Mouse (Mus musculus): ENCODE measurements around the gene Olfr459.

The Olfr459 gene

DNA sequence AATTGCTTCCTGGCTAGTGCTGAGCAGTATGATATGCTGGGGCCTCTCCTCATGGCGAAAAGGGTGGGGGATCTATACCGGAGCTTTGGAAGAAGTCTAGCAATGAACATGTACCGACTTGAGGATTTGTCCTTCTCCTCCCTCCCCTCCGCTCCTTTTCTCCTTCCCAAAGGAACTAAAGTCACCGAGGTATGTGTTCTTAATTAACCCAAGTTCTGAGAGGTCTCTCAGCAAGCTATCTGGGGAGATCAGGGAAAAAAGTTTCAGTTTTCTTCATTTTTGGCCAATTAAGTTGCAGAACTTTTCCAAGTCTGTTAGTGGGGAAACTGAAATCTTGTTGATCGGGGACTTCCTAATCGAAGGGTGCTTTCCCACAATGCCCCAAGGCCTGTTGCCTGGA lies at the start of gene Olfr459:
Olfr459 (minus strand) TSS at position 101 of the 400 bp plus-strand sequence.
- in situ Hi-C loops (cut with MboI, MseI), result no loop called here

DNA sequence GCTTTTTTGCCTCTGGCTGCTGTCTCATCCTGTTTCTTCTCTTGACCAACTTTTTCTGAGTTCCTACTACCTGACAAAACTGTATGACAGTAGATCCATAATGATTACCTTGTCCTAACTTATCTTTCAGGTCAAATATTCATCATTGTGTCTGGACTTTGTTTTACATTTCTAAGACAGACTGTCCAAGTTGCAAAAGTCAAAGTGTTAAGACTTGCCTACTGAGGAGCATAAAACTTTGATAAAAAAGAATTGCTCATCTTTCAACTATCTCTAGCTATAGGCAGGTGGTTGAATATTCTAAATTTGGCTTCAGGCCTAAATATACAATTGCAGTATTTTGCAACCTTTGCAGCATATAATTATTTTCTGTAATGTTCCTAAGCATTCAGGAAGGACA lies 49.1 kb upstream of the Olfr459 start:
- in situ Hi-C loops (cut with MboI, MseI), result no loop called here

DNA sequence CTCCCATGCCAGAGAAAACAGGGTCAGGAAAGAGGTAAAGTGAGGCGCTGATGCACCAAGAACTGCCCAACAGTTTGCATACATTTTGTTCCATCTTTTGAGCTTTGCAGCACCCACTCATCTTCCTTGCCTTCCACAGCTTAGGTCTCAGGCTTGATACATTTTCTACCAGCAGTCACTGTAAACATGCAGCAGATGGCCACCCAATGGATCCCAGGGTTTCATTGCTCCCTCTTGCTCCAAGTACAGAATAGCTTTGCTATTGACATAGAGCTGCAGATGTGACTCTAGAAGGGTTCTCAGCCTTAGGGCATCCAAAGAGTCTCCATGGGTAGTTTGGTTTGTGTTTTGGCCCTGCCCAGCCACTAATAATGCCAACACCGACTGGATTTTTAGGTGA lies 11.7 kb upstream of the Olfr459 start:
- in situ Hi-C loops (cut with MboI, MseI), result no loop called here

DNA sequence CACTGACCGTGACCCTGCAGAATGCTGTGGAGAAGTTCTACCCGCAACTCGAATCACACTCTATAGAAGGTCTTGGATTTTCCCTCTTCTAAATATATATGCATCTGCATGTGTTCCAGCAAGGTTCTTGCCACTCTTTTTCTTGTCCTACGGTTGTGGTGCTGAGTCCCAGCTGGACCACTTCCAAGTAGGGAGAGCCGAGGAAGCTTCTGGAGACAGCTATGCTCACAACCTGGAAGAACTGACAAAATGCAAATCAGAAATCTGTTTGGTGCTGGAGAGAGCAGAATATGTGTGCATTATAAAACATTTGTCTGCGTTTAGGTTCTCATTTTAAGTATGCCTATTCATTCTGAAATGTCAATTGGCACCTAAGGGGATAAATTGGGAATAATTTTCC lies 744 bp upstream of the Olfr459 start:
- in situ Hi-C loops (cut with MboI, MseI), result no loop called here

DNA sequence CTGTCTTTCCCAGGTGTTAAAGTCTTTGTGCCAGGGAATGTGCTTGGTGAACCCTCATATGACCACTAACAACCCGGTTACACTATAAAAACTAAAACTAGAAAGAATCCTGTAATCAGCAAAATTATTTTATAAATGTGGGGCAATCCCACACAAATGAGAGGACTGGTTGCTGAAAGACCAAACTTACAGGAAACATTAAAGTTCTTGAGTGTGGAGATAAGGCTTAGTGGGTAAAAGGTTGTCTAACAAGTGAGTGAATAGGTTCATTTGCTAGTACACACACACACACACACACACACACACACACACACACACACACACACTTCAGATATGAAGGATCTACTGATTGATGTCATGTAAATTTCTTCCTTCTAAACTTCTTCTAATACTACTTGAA lies 5.1 kb downstream of the Olfr459 start:
- in situ Hi-C loops (cut with MboI, MseI), result loop anchor here (10.0 kb wide), 1 partner anchor 825 kb away; the partner anchor contains the start of gene Tcaf3

DNA sequence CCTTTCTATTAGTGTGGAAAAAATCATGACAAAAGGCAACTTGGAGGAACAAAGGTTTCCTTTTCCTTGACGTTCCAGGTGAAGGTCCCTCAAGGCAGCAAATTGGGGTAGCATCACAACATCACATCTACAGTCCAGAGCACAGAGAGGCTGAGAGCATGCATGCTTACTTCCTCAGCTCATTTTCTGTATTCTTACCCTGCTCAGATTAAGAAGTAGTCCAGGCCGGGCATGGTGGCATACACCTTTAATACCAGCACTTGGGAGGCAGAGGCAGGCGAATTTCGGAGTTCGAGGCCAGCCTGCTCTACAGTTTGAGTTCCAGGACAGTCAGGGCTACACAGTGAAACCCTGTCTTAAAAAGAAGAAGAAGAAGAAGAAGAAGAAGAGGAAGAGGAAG lies 10.7 kb downstream of the Olfr459 start:
- in situ Hi-C loops (cut with MboI, MseI), result loop anchor here (10.0 kb wide), 1 partner anchor 830 kb away; the partner anchor contains the start of gene Tcaf3

DNA sequence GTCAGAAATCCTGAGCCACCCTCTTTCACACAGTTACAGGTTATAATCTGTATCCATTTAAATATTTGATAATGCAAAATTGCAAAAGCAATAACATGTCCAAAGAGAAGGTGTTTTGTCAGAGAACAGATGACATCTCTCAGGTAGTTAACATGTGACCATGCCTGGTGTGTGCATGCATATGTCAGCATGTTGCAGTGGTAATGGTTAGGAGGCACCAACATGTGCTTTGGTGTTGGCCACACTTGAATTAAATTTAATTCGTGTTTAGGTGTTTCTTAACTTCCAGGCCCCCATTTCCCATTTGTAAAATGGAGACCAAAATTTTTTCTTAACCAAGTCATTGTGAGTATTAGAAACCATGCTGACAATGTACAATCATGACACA lies 12.6 kb downstream of the Olfr459 start:
- in situ Hi-C loops (cut with MboI, MseI), result loop anchor here (10.0 kb wide), 1 partner anchor 832 kb away; the partner anchor contains the start of gene Tcaf3

DNA sequence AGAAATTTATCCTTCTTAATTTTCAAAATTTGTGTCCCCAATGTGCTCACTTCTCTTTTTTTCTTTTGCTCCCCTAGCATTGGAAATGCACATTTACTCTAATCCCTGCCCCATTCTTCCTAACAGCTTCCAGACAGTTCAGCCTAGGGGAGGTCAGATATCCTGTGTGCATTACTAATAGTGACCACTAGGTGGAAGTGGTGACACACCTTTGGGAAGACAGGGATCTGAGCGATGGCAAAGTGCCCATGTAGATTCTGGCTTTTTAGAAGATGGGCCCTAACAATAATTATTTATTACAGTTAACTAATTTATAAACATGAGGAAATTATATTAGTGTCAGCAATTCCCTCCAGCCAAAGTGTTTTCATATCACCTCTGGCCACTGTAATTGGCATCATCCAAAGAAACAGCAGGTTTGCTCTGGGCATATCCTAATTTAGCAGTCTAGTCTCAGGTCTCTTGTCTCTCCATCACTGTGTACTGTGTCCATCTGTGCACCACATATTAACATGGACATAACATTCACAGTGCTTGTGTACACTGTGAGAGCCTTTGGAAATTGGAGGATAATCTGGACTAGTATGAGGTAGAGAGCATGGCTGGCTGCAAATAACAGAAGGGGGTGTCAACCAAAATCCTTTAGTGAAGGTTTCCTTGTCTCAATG lies 13.1 kb downstream of the Olfr459 start:
- in situ Hi-C loops (cut with MboI, MseI), result loop anchor here (10.0 kb wide), 1 partner anchor 833 kb away; the partner anchor contains the start of gene Tcaf3

DNA sequence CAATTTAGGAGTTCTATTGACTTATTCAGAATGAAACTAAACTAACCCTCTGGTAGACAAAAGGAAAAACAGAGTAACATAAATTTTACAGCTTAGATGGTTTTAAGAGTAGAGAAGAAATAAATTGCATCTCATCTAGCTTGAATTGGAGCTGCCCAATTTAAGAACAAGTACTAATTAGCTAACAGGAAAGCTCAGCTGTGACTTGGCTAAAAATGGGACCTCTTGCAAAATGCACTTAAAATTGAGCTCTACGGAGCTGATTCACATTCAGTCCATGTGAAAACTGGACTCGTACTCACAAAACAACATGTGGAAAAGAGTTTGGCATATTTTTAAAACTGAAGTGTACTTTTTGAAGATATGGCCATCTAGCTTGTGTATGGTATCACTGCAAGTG lies 15.4 kb downstream of the Olfr459 start:
- in situ Hi-C loops (cut with MboI, MseI), result loop anchor here (10.0 kb wide), 2 partner anchors 475 to 835 kb away; partner anchors contain the start of gene Tcaf3

DNA sequence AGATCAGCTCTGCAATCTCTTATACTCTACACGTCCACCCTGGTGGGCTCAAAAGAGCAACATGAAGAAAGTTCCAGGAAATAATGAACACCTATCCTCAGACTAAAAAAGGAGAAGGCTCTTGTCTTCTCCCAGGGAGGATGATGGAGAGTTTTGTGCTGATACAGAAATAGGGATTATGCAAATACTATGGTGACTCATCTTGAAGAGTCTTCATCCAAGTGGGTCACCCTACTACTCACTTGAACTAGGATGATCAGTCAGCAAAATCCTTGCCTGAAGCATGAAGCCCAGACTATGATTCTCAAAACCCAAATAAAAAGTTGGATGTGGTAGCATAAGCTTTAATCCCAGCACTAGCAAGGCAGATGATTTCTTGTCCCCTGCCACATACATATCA lies 16.6 kb downstream of the Olfr459 start:
- in situ Hi-C loops (cut with MboI, MseI), result loop anchor here (10.0 kb wide), 1 partner anchor 476 kb away; no protein-coding TSS in a partner anchor

DNA sequence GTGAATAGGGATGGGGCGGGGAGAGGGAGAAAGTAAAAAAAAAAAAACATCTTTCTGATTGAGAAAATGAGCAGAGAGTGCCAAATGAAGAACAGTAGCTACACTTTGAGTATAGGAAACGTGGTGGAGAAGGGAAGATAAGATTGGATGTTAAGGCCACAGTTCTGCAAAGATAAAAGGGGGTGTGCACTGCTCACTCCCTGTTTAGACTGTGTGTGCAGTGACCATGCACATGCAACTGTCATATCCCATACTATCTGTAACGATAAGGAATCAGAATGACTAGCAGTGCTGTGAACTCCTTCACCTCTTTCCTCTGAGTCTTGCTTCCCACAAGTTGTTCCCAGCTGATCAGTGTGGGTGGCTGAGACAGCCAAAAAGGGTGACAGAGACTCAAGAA lies 17.8 kb downstream of the Olfr459 start:
- in situ Hi-C loops (cut with MboI, MseI), result loop anchor here (10.0 kb wide), 1 partner anchor 478 kb away; no protein-coding TSS in a partner anchor

DNA sequence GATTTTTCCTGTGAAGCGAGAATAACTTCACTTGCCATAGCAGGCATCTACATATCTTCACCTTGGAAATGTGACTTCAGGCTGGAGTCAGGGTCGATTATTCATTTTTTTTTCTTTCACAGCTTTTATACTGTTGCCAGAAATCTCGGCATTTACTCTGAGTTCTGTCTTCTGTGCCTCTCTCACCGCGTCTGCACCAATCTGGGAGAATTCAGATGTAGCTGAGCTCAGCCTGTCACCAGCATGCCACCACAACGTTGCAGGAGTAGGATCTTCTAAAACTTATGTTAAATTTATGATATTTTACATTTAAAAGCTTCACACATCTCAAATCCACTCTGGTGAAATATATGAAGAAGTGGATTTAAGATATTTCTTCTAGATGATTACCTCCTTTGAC lies 20.4 kb downstream of the Olfr459 start:
- in situ Hi-C loops (cut with MboI, MseI), result loop anchor here (10.0 kb wide), 1 partner anchor 480 kb away; no protein-coding TSS in a partner anchor

DNA sequence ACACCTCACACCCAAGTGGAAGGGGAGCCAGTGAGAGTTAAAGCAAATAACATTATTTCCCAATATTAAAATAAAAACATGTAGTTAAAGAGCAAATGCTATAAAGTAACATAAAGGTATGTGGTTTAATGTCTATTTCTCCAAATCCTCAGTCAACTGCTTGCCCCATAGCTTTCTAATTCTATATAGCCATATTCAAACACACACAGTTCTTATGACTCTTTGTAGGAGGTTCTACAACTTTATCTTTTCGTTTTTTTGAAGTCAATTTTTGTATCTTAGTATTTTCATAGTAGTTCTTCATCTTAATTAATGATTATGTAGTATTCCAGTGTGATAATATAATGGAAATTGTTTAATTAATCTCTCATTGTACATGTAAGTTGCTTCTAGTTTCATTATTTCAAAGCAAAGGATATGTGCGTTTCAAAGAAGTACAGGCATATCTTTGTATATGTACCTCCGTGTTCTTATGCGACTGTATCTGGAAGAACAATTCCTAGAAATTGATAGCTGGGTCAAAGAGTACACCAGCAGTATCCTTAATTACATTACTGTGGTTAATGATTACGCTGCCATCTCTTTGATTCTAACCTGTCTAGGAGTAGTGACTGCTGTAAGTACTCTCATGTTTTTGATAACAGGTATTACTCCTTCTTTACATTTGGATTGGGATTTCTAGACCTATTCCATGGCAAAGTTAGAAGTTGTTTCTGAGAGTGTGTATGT lies 30.1 kb downstream of the Olfr459 start:
- in situ Hi-C loops (cut with MboI, MseI), result no loop called here

DNA sequence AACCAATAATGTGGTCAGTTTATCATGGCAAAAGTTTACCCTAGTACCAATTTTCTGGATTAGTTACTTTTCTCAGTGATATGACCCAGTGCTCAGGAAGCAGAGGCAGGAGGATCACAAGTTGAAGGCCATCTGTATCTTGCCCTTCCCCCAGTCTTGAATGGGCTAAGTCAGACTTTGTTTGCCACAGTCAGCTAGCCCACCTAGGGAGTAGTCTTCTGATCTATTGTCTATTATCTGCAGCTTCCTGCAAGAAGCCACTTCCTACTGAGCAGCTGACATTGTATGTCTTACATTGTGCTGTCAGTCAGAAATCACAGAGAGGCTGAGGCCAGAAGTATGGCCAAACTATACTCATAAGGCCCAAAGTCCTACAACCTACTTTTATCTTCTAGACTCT lies 33.9 kb downstream of the Olfr459 start:
- in situ Hi-C loops (cut with MboI, MseI), result no loop called here

DNA sequence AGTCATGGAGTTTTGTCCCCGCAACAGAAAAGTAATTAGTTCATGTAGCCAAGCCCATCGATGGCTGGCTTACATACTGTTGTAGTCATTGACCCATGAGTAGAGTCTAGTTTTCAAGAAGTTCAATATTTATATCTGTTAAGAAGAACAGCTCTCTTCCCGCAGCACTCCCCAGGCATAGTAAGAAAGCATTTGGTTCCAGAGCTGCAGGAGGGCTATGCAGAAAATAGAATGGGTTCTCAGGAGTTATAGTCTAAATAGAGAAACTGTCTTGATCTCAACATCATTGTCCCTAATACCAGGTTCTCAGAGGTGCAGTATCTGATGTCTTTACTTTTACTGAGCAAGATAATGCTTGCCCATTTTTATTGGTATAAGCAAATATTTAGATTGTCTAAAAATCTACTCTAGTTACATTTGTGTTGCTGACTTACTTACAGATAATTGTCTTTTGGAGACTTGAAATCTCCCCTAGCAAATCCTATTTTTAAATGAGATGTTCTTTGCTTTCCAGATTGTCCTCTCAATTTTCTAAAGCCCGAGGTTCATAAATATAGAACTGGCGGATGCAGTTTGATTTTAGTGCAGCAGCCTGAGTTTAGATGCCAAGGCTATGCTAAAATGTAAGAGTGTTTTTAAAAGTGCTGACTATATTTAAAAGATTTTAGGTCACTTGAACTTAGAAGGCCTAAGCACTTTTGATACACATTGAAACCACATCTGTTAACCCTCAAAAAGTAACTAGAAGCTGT lies 40.1 kb downstream of the Olfr459 start:
- in situ Hi-C loops (cut with MboI, MseI), result loop anchor here (10.0 kb wide), 1 partner anchor 1260 kb away; no protein-coding TSS in a partner anchor

DNA sequence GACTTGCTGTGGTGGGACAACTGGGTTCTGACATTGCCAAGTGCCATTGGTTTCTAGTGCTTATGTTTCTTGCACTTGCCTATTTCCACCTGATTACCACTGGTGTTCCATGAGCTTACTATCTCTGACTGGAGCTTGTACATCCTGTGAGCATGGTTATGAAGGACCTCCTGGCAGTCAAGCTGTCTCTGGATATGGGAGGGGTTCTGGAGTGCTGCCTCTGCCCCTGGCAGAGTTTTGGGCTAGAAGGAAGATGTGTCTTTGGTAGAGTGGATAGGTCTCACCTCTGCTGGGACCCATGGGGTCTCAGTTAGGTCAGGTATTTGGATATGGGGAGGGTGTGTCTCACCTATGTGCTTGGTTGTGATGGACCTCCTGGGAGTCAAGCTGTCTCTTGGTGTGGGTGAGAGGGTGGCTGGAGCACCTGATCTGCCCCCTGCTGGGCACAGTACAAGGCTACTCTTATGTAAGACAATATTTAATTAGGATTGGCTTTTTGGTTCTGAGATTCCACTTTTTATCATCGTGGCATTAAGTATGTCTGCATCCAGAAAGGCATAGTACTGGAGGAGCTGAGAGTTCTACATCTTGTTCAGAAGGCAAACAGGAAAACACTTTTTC lies 46.9 kb downstream of the Olfr459 start:
- in situ Hi-C loops (cut with MboI, MseI), result loop anchor here (10.0 kb wide), 1 partner anchor 633 kb away; no protein-coding TSS in a partner anchor

DNA sequence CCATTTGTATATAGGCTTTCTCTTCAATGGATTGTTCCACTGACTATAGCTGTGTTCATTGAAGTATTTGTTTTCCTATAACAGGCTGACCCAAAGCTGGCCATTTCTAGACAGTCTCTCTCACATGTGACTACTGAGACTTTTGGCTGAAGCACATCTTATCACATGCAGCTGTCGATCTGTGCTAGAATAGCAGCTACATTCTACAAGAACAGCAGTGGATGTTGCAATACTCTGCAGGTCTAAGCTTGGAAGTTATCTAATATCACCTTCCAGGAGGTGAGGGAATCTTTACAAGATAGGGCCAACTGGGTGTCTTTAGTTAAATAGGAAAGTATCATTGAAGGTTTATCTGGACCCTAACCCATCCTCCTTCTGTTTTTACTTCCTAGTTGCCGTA lies 53.5 kb downstream of the Olfr459 start:
- in situ Hi-C loops (cut with MboI, MseI), result loop anchor here (10.0 kb wide), 1 partner anchor 627 kb away; no protein-coding TSS in a partner anchor

Data from regulatory T cell (primary cell).